Mouse (Mus musculus): ENCODE measurements around the gene Agfg2.

DNA sequence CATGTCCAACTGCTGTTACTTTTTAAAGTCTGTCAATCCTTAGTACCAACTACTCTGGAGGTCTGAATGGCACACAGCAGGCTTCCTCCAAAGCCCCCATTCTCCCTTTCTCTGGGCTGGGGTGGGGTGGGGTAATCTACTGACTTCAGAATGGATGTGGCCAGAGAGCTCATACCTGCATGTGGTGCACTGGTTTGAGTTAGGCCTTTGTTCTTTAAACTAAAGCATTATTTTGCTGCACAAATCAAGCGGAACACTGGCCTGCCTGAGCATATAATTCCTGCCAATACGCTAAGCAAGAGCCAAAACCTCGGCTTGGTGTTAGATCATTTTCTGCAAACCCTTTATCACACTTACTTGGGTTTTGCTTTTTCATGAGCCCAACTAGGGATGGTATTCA, 10.3 kb upstream of the Agfg2 start:
- TF ChIP-seq POLR2A (IDR thresholded peaks at IDR 0.05; ENCODE audit: low read depth, low read length) (no peak), CTCF (IDR thresholded peaks at IDR 0.05; ENCODE audit: extremely low read depth, insufficient read length, insufficient replicate concordance, low read depth, low read length) (no peak)
